ENCODE assay signal across 8 mouse cellular contexts in the genomic region with DNA sequence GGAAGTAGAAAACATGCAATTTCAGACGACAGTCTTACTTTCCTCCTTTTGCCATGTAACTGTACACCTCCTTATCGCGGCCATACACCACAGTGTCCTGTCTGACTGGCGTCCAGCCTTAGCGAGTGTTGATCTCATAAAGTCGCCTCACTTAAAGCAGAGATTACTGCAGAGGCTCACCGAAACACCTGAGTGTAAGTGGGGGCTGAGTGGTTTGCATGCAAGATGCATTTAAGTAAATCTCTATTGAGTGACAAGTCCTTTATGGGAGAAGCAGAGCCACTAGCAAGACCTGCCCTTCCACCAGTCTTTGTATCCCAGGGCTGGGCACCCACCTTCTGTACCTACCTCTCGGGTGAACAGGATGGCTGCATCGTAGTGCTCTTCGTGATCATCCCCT. TPM values are rescaled to one million over a fixed set of nuclear protein-coding genes. Genes with fewer than 3 reads are reported as not detected.
DNase-seq lines count a peak whose midpoint lies in the region; ATAC-seq and TF ChIP-seq lines count a peak whose summit lies in the region.

No protein-coding gene starts in this region.

- H3K36me3 ChIP-seq in intestine, embryonic 14.5 days (ENCODE audit: control insufficient read depth, insufficient read depth, low read length) = no peaks in the 10 kb centered on the region
- no peaks in the 10 kb centered on the region for H3K36me3 ChIP-seq in intestine, postnatal 0 days (ENCODE audit: control insufficient read depth, insufficient read depth)
- no peaks in the 10 kb centered on the region for H3K36me3 ChIP-seq in embryonic facial prominence, embryonic 11.5 days (replicated peaks; ENCODE audit: control insufficient read depth, insufficient read depth, low read depth, low read length)
- H3K36me3 ChIP-seq in hindbrain, embryonic 13.5 days = no peaks in the 10 kb centered on the region

- peak overlapping the region; percentile 61; the same call in 1 of the 2 replicates for H3K4me3 ChIP-seq in intestine, embryonic 14.5 days (ENCODE audit: low read depth, low read length)
- H3K4me3 ChIP-seq in intestine, postnatal 0 days (ENCODE audit: low read depth, low read length) = no peak overlapping the region
- peak overlapping the region; percentile 57 for H3K4me3 ChIP-seq in embryonic facial prominence, embryonic 11.5 days (ENCODE audit: low read depth, low read length)
- peak overlapping the region; percentile 62 for H3K4me3 ChIP-seq in hindbrain, embryonic 13.5 days

- no peaks in the 10 kb centered on the region for H3K9me3 ChIP-seq in intestine, embryonic 14.5 days (ENCODE audit: control insufficient read depth, low read length)
- no peaks in the 10 kb centered on the region for H3K9me3 ChIP-seq in intestine, postnatal 0 days (ENCODE audit: control insufficient read depth)
- no peaks in the 10 kb centered on the region for H3K9me3 ChIP-seq in embryonic facial prominence, embryonic 11.5 days (replicated peaks; ENCODE audit: control insufficient read depth, low read length)
- no peaks in the 10 kb centered on the region for H3K9me3 ChIP-seq in hindbrain, embryonic 13.5 days

- no peaks in the 10 kb centered on the region for H3K4me1 ChIP-seq in intestine, embryonic 14.5 days (replicated peaks; ENCODE audit: control insufficient read depth, insufficient read depth, low read length)
- no peaks in the 10 kb centered on the region for H3K4me1 ChIP-seq in intestine, postnatal 0 days (replicated peaks; ENCODE audit: control insufficient read depth, insufficient read depth, low read length)
- H3K4me1 ChIP-seq in embryonic facial prominence, embryonic 11.5 days (ENCODE audit: control insufficient read depth, insufficient read depth, low read length) = no peaks in the 10 kb centered on the region
- H3K4me1 ChIP-seq in hindbrain, embryonic 13.5 days (replicated peaks) = peaks cover 19% of the 10 kb centered on the region

- H3K9ac ChIP-seq in intestine, embryonic 14.5 days (ENCODE audit: low read length) = no peak overlapping the region
- H3K9ac ChIP-seq in intestine, postnatal 0 days (ENCODE audit: low read depth, low read length) = no peak overlapping the region
- H3K9ac ChIP-seq in embryonic facial prominence, embryonic 11.5 days (replicated peaks; ENCODE audit: low read length) = no peak overlapping the region
- H3K9ac ChIP-seq in hindbrain, embryonic 13.5 days = no peak overlapping the region

- ATAC-seq in intestine, embryonic 14.5 days (replicated peaks; ENCODE audit: low FRiP score, low TSS enrichment, low read depth) = no peak
- no peak for ATAC-seq in intestine, postnatal 0 days
- 0 out of 2 replicates have a peak, but pooled peaks have one; percentile 2 for ATAC-seq in embryonic facial prominence, embryonic 11.5 days (replicated peaks; ENCODE audit: insufficient number of reproducible peaks, low FRiP score, low TSS enrichment, low read depth)
- peak; percentile 12; the same call in 1 of the 2 replicates for ATAC-seq in hindbrain, embryonic 13.5 days (ENCODE audit: low FRiP score)
- ATAC-seq in megakaryocyte, adult 5-6 weeks (ENCODE audit: poor library complexity, severe bottlenecking) = no peak

- H3K4me2 ChIP-seq in intestine, embryonic 14.5 days (ENCODE audit: low read length) = no peak overlapping the region
- H3K4me2 ChIP-seq in intestine, postnatal 0 days (replicated peaks; ENCODE audit: low read depth) = no peak overlapping the region
- H3K4me2 ChIP-seq in embryonic facial prominence, embryonic 11.5 days (ENCODE audit: low read depth, low read length) = peak overlapping the region; percentile 10; the same call in 1 of the 2 replicates
- peak overlapping the region; percentile 98 for H3K4me2 ChIP-seq in hindbrain, embryonic 13.5 days

- H3K27me3 ChIP-seq in intestine, embryonic 14.5 days (replicated peaks; ENCODE audit: control insufficient read depth, insufficient read depth, low read length) = peaks cover 34% of the 10 kb centered on the region
- peaks cover 27% of the 10 kb centered on the region; the same call in 1 of the 2 replicates for H3K27me3 ChIP-seq in intestine, postnatal 0 days (replicated peaks; ENCODE audit: control insufficient read depth, insufficient read depth, low read length)
- H3K27me3 ChIP-seq in embryonic facial prominence, embryonic 11.5 days (ENCODE audit: control insufficient read depth, insufficient read depth, low read length) = peaks cover 10% of the 10 kb centered on the region
- peaks cover 40% of the 10 kb centered on the region for H3K27me3 ChIP-seq in hindbrain, embryonic 13.5 days

- TF ChIP-seq CTCF in intestine, postnatal 0 days (IDR thresholded peaks at IDR 0.05; ENCODE audit: low read depth) = no peak

- 81% methylated on average over 10 of the region's 10 CpGs for WGBS in intestine, embryonic 14.5 days
- 82% methylated on average over 10 of the region's 10 CpGs for WGBS in intestine, postnatal 0 days
- WGBS in embryonic facial prominence, embryonic 11.5 days = 84% methylated on average over 10 of the region's 10 CpGs
- WGBS in hindbrain, embryonic 13.5 days = 84% methylated on average over 10 of the region's 10 CpGs

- peak; percentile 54 for DNase-seq in intestine, embryonic 14.5 days (ENCODE audit: low spot score)
- DNase-seq in embryonic facial prominence, embryonic 11.5 days (ENCODE audit: low spot score) = no peak
- DNase-seq in neural tube, embryonic 10.5 days (ENCODE audit: extremely low spot score, low spot score) = peak; percentile 24
- DNase-seq in thymus, postnatal 14 days = no peak
- no peak for DNase-seq in adrenal gland, adult 18-20 months (ENCODE audit: low spot score in 2 of 2)

- no peak overlapping the region for H3K27ac ChIP-seq in intestine, embryonic 14.5 days (ENCODE audit: low read depth)
- no peak overlapping the region for H3K27ac ChIP-seq in intestine, postnatal 0 days (ENCODE audit: low read depth, low read length)
- H3K27ac ChIP-seq in embryonic facial prominence, embryonic 11.5 days (replicated peaks; ENCODE audit: low read depth, low read length) = no peak overlapping the region
- no peak overlapping the region for H3K27ac ChIP-seq in hindbrain, embryonic 13.5 days

RNA-seq across cellular contexts. Expression of gene Adamts5, which starts 2.8 kb away (rescaled TPM):
- 0.62 and 1.2 TPM in 2 replicates for polyA plus RNA-seq in intestine, embryonic 14.5 days (2014; fragmentation: Nextera tagmentation; extraction: Ambion mirVana)
- 1.2 TPM in 2 replicates for polyA plus RNA-seq in intestine, postnatal 0 days (2015; fragmentation: Nextera tagmentation; extraction: Ambion mirVana)
- 1.6 and 1.7 TPM in 2 replicates for polyA plus RNA-seq in embryonic facial prominence, embryonic 11.5 days (2014; fragmentation: Nextera tagmentation; extraction: Ambion mirVana)
- polyA plus RNA-seq in hindbrain, embryonic 13.5 days (2015; fragmentation: Nextera tagmentation; extraction: Ambion mirVana) = 3.5 and 4.1 TPM in 2 replicates
- total RNA-seq in megakaryocyte, adult 5-6 weeks (2015) = 0.02 and 0.14 TPM in 2 replicates
- 0.04 and 0.12 TPM in 2 replicates for total RNA-seq in megakaryocyte, adult 5-6 weeks (2017)
- 10 to 100 TPM in 1 of 2 experiments, 1 to 10 TPM in 1; 7.4 to 11.6 TPM for total RNA-seq in adrenal gland, adult 18-20 months (2021)

Comparison
In these comparisons a context has a peak if more than half of its experiments do, and no peak if none do; other contexts are left out.
1. ATAC-seq: peak in embryonic facial prominence, embryonic 11.5 days (single experiment) and hindbrain, embryonic 13.5 days (single experiment); none in intestine, embryonic 14.5 days (single experiment), intestine, postnatal 0 days (single experiment) and megakaryocyte, adult 5-6 weeks (single experiment).
2. DNase-seq: peak in intestine, embryonic 14.5 days (single experiment) and neural tube, embryonic 10.5 days (single experiment); none in embryonic facial prominence, embryonic 11.5 days (single experiment), thymus, postnatal 14 days (single experiment) and adrenal gland, adult 18-20 months (0 of 2).
3. H3K4me2 ChIP-seq: peak in embryonic facial prominence, embryonic 11.5 days (single experiment) and hindbrain, embryonic 13.5 days (single experiment); none in intestine, embryonic 14.5 days (single experiment) and intestine, postnatal 0 days (single experiment).